Mouse (Mus musculus): ENCODE results near the gene Lta. TPM values are rescaled to one million over a fixed set of nuclear protein-coding genes. Genes with fewer than 3 reads are reported as not detected.

Gene Lta
- polyA plus RNA-seq, 1 experiment from 2014 or later = not detected

GRCm38 (mm10) chr17:35247144-35247543 is 42.0 kb upstream of the Lta start:
- H3K4me3 ChIP-seq (replicated peaks) = no peak overlapping the region
- no peak overlapping the region for H3K9ac ChIP-seq (replicated peaks)
- ATAC-seq (ENCODE audit: insufficient number of reproducible peaks, insufficient read depth, low FRiP score, low TSS enrichment, low read depth) = no peak
- H3K4me1 ChIP-seq (replicated peaks) = peaks cover 28% of the 10 kb centered on the region
- H3K9me3 ChIP-seq = no peaks in the 10 kb centered on the region
- H3K27me3 ChIP-seq = no peaks in the 10 kb centered on the region
- no peak overlapping the region for H3K27ac ChIP-seq
- H3K4me2 ChIP-seq = no peak overlapping the region
- WGBS = 89% methylated on average over 7 of the region's 7 CpGs
- H3K36me3 ChIP-seq = peaks cover 91% of the 10 kb centered on the region

GRCm38 (mm10) chr17:35245731-35246623 is 40.8 kb upstream of the Lta start:
- ATAC-seq (ENCODE audit: insufficient number of reproducible peaks, insufficient read depth, low FRiP score, low TSS enrichment, low read depth) = no peak
- Histone ChIP-seq H3K27me3 (no peaks in the 10 kb centered on the region), H3K9ac (replicated peaks) (no peak overlapping the region), H3K4me2 (peak overlapping the region; percentile 97), H3K4me1 (replicated peaks) (peaks cover 28% of the 10 kb centered on the region), H3K36me3 (peaks cover 81% of the 10 kb centered on the region), H3K9me3 (no peaks in the 10 kb centered on the region), H3K4me3 (replicated peaks) (0 out of 2 replicates have a peak overlapping the region, but pooled peaks have one; percentile 11), H3K27ac (no peak overlapping the region)
- 86% methylated on average over 15 of the region's 15 CpGs for WGBS

GRCm38 (mm10) chr17:35244999-35245398 is 39.8 kb upstream of the Lta start:
- Histone ChIP-seq H3K9me3 (no peaks in the 10 kb centered on the region), H3K36me3 (peaks cover 72% of the 10 kb centered on the region), H3K4me2 (peak overlapping the region; percentile 97), H3K27ac (no peak overlapping the region), H3K4me1 (replicated peaks) (peaks cover 38% of the 10 kb centered on the region), H3K9ac (replicated peaks) (peak overlapping the region; percentile 100), H3K27me3 (no peaks in the 10 kb centered on the region), H3K4me3 (replicated peaks) (peak overlapping the region; percentile 96)
- no peak for ATAC-seq (ENCODE audit: insufficient number of reproducible peaks, insufficient read depth, low FRiP score, low TSS enrichment, low read depth)
- 84% methylated on average over 2 of the region's 2 CpGs for WGBS

GRCm38 (mm10) chr17:35243086-35243485 is 37.9 kb upstream of the Lta start:
- Histone ChIP-seq H3K9me3 (no peaks in the 10 kb centered on the region), H3K4me2 (peak overlapping the region; percentile 97), H3K9ac (replicated peaks) (peak overlapping the region; percentile 100), H3K4me3 (replicated peaks) (peak overlapping the region; percentile 96), H3K27ac (peak overlapping the region; percentile 99), H3K4me1 (replicated peaks) (peaks cover 38% of the 10 kb centered on the region), H3K27me3 (no peaks in the 10 kb centered on the region), H3K36me3 (peaks cover 52% of the 10 kb centered on the region)
- ATAC-seq (ENCODE audit: insufficient number of reproducible peaks, insufficient read depth, low FRiP score, low TSS enrichment, low read depth) = no peak
- 10% methylated on average over 16 of the region's 16 CpGs for whole genome bisulfite sequencing

- no peaks in the 10 kb centered on the region for H3K9me3 ChIP-seq
- peak overlapping the region; percentile 99 for H3K27ac ChIP-seq
- peaks cover 38% of the 10 kb centered on the region for H3K4me1 ChIP-seq (replicated peaks)
- H3K36me3 ChIP-seq = peaks cover 47% of the 10 kb centered on the region
- peak overlapping the region; percentile 96 for H3K4me3 ChIP-seq (replicated peaks)
- peak; percentile 23 for ATAC-seq (ENCODE audit: insufficient number of reproducible peaks, insufficient read depth, low FRiP score, low TSS enrichment, low read depth)
- H3K4me2 ChIP-seq = peak overlapping the region; percentile 97
- under 1% methylated on average over 54 of the region's 55 CpGs for WGBS
- no peaks in the 10 kb centered on the region for H3K27me3 ChIP-seq
- peak overlapping the region; percentile 100 for H3K9ac ChIP-seq (replicated peaks)
Observed at GRCm38 (mm10) chr17:35242015-35242941, 37.1 kb upstream of the Lta start.

- 0% methylated on average over 69 of the region's 69 CpGs for WGBS
- H3K4me2 ChIP-seq = peak within 1 kb of the TSS; percentile 97
- H3K36me3 ChIP-seq = peaks cover 38% of the 10 kb centered on the region
- peak within 1 kb of the TSS; percentile 99 for H3K27ac ChIP-seq
- H3K9ac ChIP-seq (replicated peaks) = peak within 1 kb of the TSS; percentile 100
- no peaks in the 10 kb centered on the region for H3K27me3 ChIP-seq
- H3K4me1 ChIP-seq (replicated peaks) = peaks cover 41% of the 10 kb centered on the region
- H3K4me3 ChIP-seq (replicated peaks) = peak within 1 kb of the TSS; percentile 96
- H3K9me3 ChIP-seq = no peaks in the 10 kb centered on the region
- ATAC-seq (ENCODE audit: insufficient number of reproducible peaks, insufficient read depth, low FRiP score, low TSS enrichment, low read depth) = peak; percentile 93
Observed at GRCm38 (mm10) chr17:35241305-35242014, 36.3 kb upstream of the Lta start, which contains the start of gene Ddx39b. TSS of gene Ddx39b (plus strand) at chr17:35241746.

GRCm38 (mm10) chr17:35240384-35241304 is 35.5 kb upstream of the Lta start:
- 27% methylated on average over 12 of the region's 12 CpGs for WGBS
- Histone ChIP-seq H3K4me3 (replicated peaks) (peak overlapping the region; percentile 96), H3K4me1 (replicated peaks) (peaks cover 40% of the 10 kb centered on the region), H3K36me3 (peaks cover 30% of the 10 kb centered on the region), H3K9ac (replicated peaks) (peak overlapping the region; percentile 100), H3K4me2 (peak overlapping the region; percentile 97), H3K27me3 (no peaks in the 10 kb centered on the region), H3K27ac (peak overlapping the region; percentile 99), H3K9me3 (no peaks in the 10 kb centered on the region)
- ATAC-seq (ENCODE audit: insufficient number of reproducible peaks, insufficient read depth, low FRiP score, low TSS enrichment, low read depth) = 0 out of 2 replicates have a peak, but pooled peaks have one; percentile 2

- Histone ChIP-seq H3K27me3 (no peaks in the 10 kb centered on the region), H3K4me2 (no peak overlapping the region), H3K4me1 (replicated peaks) (peaks cover 30% of the 10 kb centered on the region), H3K4me3 (replicated peaks) (no peak overlapping the region), H3K36me3 (peaks cover 21% of the 10 kb centered on the region), H3K9ac (replicated peaks) (no peak overlapping the region), H3K27ac (no peak overlapping the region), H3K9me3 (no peaks in the 10 kb centered on the region)
- WGBS = 82% methylated on average over 5 of the region's 5 CpGs
- no peak for ATAC-seq (ENCODE audit: insufficient number of reproducible peaks, insufficient read depth, low FRiP score, low TSS enrichment, low read depth)
Observed at GRCm38 (mm10) chr17:35239700-35240099, 34.5 kb upstream of the Lta start.

- Histone ChIP-seq H3K9me3 (no peaks in the 10 kb centered on the region), H3K4me2 (no peak overlapping the region), H3K27me3 (no peaks in the 10 kb centered on the region), H3K9ac (replicated peaks) (no peak overlapping the region), H3K36me3 (peaks cover 9% of the 10 kb centered on the region; the same call in 1 of the 2 replicates), H3K4me1 (replicated peaks) (peaks cover 28% of the 10 kb centered on the region), H3K27ac (no peak overlapping the region), H3K4me3 (replicated peaks) (no peak overlapping the region)
- no peak for ATAC-seq (ENCODE audit: insufficient number of reproducible peaks, insufficient read depth, low FRiP score, low TSS enrichment, low read depth)
- 83% methylated on average over 12 of the region's 12 CpGs for WGBS
Observed at GRCm38 (mm10) chr17:35237504-35237903, 32.4 kb upstream of the Lta start.

GRCm38 (mm10) chr17:35236996-35237395 is 31.8 kb upstream of the Lta start:
- H3K4me3 ChIP-seq (replicated peaks) = no peak overlapping the region
- WGBS = 72% methylated on average over 9 of the region's 9 CpGs
- peaks cover 30% of the 10 kb centered on the region for H3K4me1 ChIP-seq (replicated peaks)
- H3K9me3 ChIP-seq = no peaks in the 10 kb centered on the region
- H3K27ac ChIP-seq = no peak overlapping the region
- no peak overlapping the region for H3K9ac ChIP-seq (replicated peaks)
- H3K27me3 ChIP-seq = no peaks in the 10 kb centered on the region
- H3K4me2 ChIP-seq = no peak overlapping the region
- ATAC-seq (ENCODE audit: insufficient number of reproducible peaks, insufficient read depth, low FRiP score, low TSS enrichment, low read depth) = no peak
- peaks cover 12% of the 10 kb centered on the region; the same call in 1 of the 2 replicates for H3K36me3 ChIP-seq
